Mouse (Mus musculus): Measurements from ENCODE around the gene Ppp1r14a.

DNA sequence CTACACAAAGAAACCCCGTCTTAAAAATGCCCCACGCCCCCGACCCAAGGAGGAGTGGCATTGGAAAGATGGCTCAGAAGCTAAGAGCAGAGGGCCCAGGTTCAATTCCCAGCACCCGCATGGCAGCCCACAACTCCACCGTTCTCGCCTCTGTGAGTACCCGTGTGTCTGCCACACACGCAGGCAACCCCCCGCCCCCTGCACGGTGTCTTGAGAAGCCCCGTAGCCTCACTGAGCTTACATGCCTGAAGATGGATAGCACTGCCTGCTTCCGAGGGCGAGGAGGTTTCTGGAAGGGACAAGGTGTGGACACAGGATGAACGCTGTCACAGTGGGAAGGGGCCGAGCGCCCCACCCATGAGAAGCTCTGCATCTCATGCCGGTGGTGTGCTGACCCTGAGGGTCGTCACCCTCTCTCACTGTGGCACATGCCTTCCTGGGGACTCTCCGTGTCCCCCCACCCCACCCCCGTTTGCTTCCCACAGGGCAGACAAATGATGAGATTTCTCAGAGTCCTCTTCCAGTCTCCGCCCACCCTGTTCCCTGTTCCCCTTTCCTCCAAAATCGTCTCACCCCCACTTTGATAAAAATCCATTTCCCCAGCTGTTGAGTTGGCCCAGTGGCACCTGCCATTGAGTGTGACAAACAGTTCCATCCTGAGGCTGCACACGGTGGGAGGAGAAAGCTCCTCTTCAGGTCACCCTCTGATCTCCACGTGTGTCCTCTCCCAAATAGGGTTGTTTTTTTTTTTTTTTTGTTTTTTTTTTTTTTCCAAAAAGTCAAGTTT lies 6.9 kb downstream of the Ppp1r14a start:
- TF ChIP-seq EP300 (IDR thresholded peaks at IDR 0.05; ENCODE audit: low read depth in 1 of 2, low read length in 2 of 2), result no peak
- TF ChIP-seq CTCF (IDR thresholded peaks at IDR 0.05 in 2 of 3, conservative IDR thresholded peaks at IDR 0.05 in 1 of 3; ENCODE audit: control insufficient read depth in 1 of 3, insufficient read depth in 1 of 3, low read depth in 2 of 3, low read length in 3 of 3, poor library complexity in 1 of 3, severe bottlenecking in 1 of 3), result no peak
- TF ChIP-seq GATA1 (IDR thresholded peaks at IDR 0.05; ENCODE audit: low read depth, low read length), result no peak
- no peak for TF ChIP-seq ZC3H11A (IDR thresholded peaks at IDR 0.05; ENCODE audit: low read depth, low read length)
- TF ChIP-seq POLR2A (IDR thresholded peaks at IDR 0.05; ENCODE audit: control insufficient read depth in 1 of 2, insufficient read depth in 1 of 2, low read depth in 1 of 2, low read length in 2 of 2, poor library complexity in 1 of 2), result no peak
- no peak for TF ChIP-seq MAFK (IDR thresholded peaks at IDR 0.05; ENCODE audit: borderline replicate concordance, low read depth, low read length)
- no peak for TF ChIP-seq E2F4 (IDR thresholded peaks at IDR 0.05; ENCODE audit: borderline replicate concordance, low read depth, low read length)
- no peak for TF ChIP-seq MAX (IDR thresholded peaks at IDR 0.05; ENCODE audit: low read length)
- TF ChIP-seq MYC (IDR thresholded peaks at IDR 0.05; ENCODE audit: low read depth, low read length), result no peak
- no peak; the same call in 1 of the 2 replicates for TF ChIP-seq ZNF384 (IDR thresholded peaks at IDR 0.05; ENCODE audit: low read depth, low read length)
- TF ChIP-seq UBTF (IDR thresholded peaks at IDR 0.05; ENCODE audit: borderline replicate concordance, insufficient read depth, low read depth, low read length), result no peak
- TF ChIP-seq RAD21 (IDR thresholded peaks at IDR 0.05; ENCODE audit: low read depth, low read length), result no peak
- no peak for TF ChIP-seq TAL1 (IDR thresholded peaks at IDR 0.05; ENCODE audit: low read length)
- TF ChIP-seq ZMIZ1 (IDR thresholded peaks at IDR 0.05; ENCODE audit: low read depth, low read length), result no peak

All from MEL (cell line).